In genomic region chr9:111100406-111100805, GRCm38 (mm10) we compare ENCODE assay signal across 30 mouse cellular contexts. TPM values are rescaled to one million over a fixed set of nuclear protein-coding genes. Genes with fewer than 3 reads are reported as not detected.
DNase-seq lines count a peak whose midpoint lies in the region; ATAC-seq and TF ChIP-seq lines count a peak whose summit lies in the region.
"Had no signal": no experiment of that assay in that cellular context is flagged by ENCODE, and none has a peak within 500 bp of the region (broad histone marks: within the 10 kb centered on the region; RNA-seq: fewer than 3 reads in every experiment).

No protein-coding gene starts in this region.

- intact Hi-C loops in gastrocnemius, adult 2 months (cut with DNase I) = no loop called here
- intact Hi-C loops in gastrocnemius, postnatal 36 days (cut with DNase I) = no loop called here

- peak; percentile 42 for DNase-seq in gastrocnemius, adult 2 months
- no peak for DNase-seq in gastrocnemius, postnatal 36 days
- DNase-seq in liver = no peak
- no peak for DNase-seq in stomach, postnatal 0 days (ENCODE audit: low spot score)
- no peak for DNase-seq in left cerebral cortex, adult 18-20 months (ENCODE audit: low spot score in 2 of 2)
- DNase-seq: adrenal gland, postnatal 10 days; cerebellum, adult 8-10 months; cerebellum, postnatal 25 days; gastrocnemius, postnatal 10 days; heart, adult 2 months; heart, postnatal 14 days; kidney, adult 8-10 months; kidney, postnatal 14 days; left cerebral cortex, postnatal 4 days; right cerebral cortex, postnatal 4 days; thymus, postnatal 4 days had no signal

- no peak overlapping the region for H3K27ac ChIP-seq in gastrocnemius, adult 2 months
- no peak overlapping the region for H3K27ac ChIP-seq in liver, embryonic 16.5 days (ENCODE audit: low read length)
- no peak overlapping the region for H3K27ac ChIP-seq in intestine, postnatal 0 days (ENCODE audit: low read depth, low read length)
- no peak overlapping the region for H3K27ac ChIP-seq in stomach, postnatal 0 days (replicated peaks)
- H3K27ac ChIP-seq: embryonic facial prominence, embryonic 13.5 days; heart, adult 2 months; hindbrain, embryonic 10.5 days; hindbrain, embryonic 15.5 days; liver, embryonic 14.5 days; lung, embryonic 15.5 days; midbrain, embryonic 12.5 days; neural tube, embryonic 13.5 days had no signal

- WGBS in liver, embryonic 16.5 days (ENCODE audit: insufficient replicate concordance) = 82% methylated on average over 3 of the region's 3 CpGs
- WGBS in intestine, postnatal 0 days = 93% methylated on average over 3 of the region's 3 CpGs
- 88% methylated on average over 3 of the region's 3 CpGs for WGBS in stomach, postnatal 0 days

- H3K4me1 ChIP-seq in liver, embryonic 16.5 days (ENCODE audit: control insufficient read depth, low read depth, low read length) = no peaks in the 10 kb centered on the region
- H3K4me1 ChIP-seq in intestine, postnatal 0 days (replicated peaks; ENCODE audit: control insufficient read depth, insufficient read depth, low read length) = no peaks in the 10 kb centered on the region
- H3K4me1 ChIP-seq in stomach, postnatal 0 days (replicated peaks; ENCODE audit: control insufficient read depth, insufficient read depth) = no peaks in the 10 kb centered on the region
- H3K4me1 ChIP-seq: hindbrain, embryonic 15.5 days; midbrain, embryonic 12.5 days; neural tube, embryonic 13.5 days had no signal

- no peaks in the 10 kb centered on the region for H3K36me3 ChIP-seq in liver, embryonic 16.5 days (ENCODE audit: control insufficient read depth, insufficient read depth)
- H3K36me3 ChIP-seq in intestine, postnatal 0 days (ENCODE audit: control insufficient read depth, insufficient read depth) = no peaks in the 10 kb centered on the region
- no peaks in the 10 kb centered on the region for H3K36me3 ChIP-seq in stomach, postnatal 0 days (ENCODE audit: control insufficient read depth, insufficient read depth, low read length)
- H3K36me3 ChIP-seq: embryonic facial prominence, embryonic 13.5 days; G1E; hindbrain, embryonic 10.5 days; hindbrain, embryonic 15.5 days; lung, embryonic 15.5 days; midbrain, embryonic 12.5 days; neural tube, embryonic 13.5 days had no signal

- no peak for TF ChIP-seq EP300 in stomach, postnatal 0 days (optimal IDR thresholded peaks at IDR 0.05)

- no peak overlapping the region for H3K4me3 ChIP-seq in gastrocnemius, adult 2 months
- H3K4me3 ChIP-seq in liver, embryonic 16.5 days (ENCODE audit: low read depth, low read length) = no peak overlapping the region
- H3K4me3 ChIP-seq in intestine, postnatal 0 days (ENCODE audit: low read depth, low read length) = no peak overlapping the region
- H3K4me3 ChIP-seq in stomach, postnatal 0 days (ENCODE audit: low read depth, low read length) = no peak overlapping the region
- H3K4me3 ChIP-seq: embryonic facial prominence, embryonic 13.5 days; erythroblast, embryonic 14.5 days; heart, adult 2 months; hindbrain, embryonic 10.5 days; hindbrain, embryonic 15.5 days; lung, embryonic 15.5 days; midbrain, embryonic 12.5 days; neural tube, embryonic 13.5 days had no signal

- no peak for TF ChIP-seq CTCF in gastrocnemius, adult 2 months (IDR thresholded peaks at IDR 0.05)
- TF ChIP-seq CTCF in intestine, postnatal 0 days (IDR thresholded peaks at IDR 0.05; ENCODE audit: low read depth) = no peak
- TF ChIP-seq CTCF in stomach, postnatal 0 days (IDR thresholded peaks at IDR 0.05; ENCODE audit: low read depth) = no peak

- no peak overlapping the region for H3K9ac ChIP-seq in liver, embryonic 16.5 days (ENCODE audit: low read depth, low read length)
- H3K9ac ChIP-seq in intestine, postnatal 0 days (ENCODE audit: low read depth, low read length) = no peak overlapping the region
- H3K9ac ChIP-seq in stomach, postnatal 0 days (ENCODE audit: low read length) = no peak overlapping the region
- H3K9ac ChIP-seq: embryonic facial prominence, embryonic 13.5 days; hindbrain, embryonic 15.5 days; liver, embryonic 14.5 days; lung, embryonic 15.5 days; midbrain, embryonic 12.5 days; neural tube, embryonic 13.5 days had no signal

- no peaks in the 10 kb centered on the region for H3K27me3 ChIP-seq in liver, embryonic 16.5 days (ENCODE audit: control insufficient read depth, insufficient read depth, low read depth, low read length)
- no peaks in the 10 kb centered on the region for H3K27me3 ChIP-seq in intestine, postnatal 0 days (replicated peaks; ENCODE audit: control insufficient read depth, insufficient read depth, low read length)
- H3K27me3 ChIP-seq in stomach, postnatal 0 days (ENCODE audit: control insufficient read depth, insufficient read depth, low read length) = no peaks in the 10 kb centered on the region
- H3K27me3 ChIP-seq: embryonic facial prominence, embryonic 13.5 days; hindbrain, embryonic 15.5 days; lung, embryonic 15.5 days; midbrain, embryonic 12.5 days; neural tube, embryonic 13.5 days; Patski had no signal

- no peak overlapping the region for H3K4me2 ChIP-seq in liver, embryonic 16.5 days (ENCODE audit: low read depth, low read length)
- H3K4me2 ChIP-seq in intestine, postnatal 0 days (replicated peaks; ENCODE audit: low read depth) = no peak overlapping the region
- no peak overlapping the region for H3K4me2 ChIP-seq in stomach, postnatal 0 days (replicated peaks; ENCODE audit: low read depth)
- H3K4me2 ChIP-seq: embryonic facial prominence, embryonic 13.5 days; hindbrain, embryonic 15.5 days; lung, embryonic 15.5 days; midbrain, embryonic 12.5 days; neural tube, embryonic 13.5 days had no signal

- H3K9me3 ChIP-seq in liver, embryonic 16.5 days (replicated peaks; ENCODE audit: control insufficient read depth, low read length) = no peaks in the 10 kb centered on the region
- H3K9me3 ChIP-seq in intestine, postnatal 0 days (ENCODE audit: control insufficient read depth) = no peaks in the 10 kb centered on the region
- H3K9me3 ChIP-seq in stomach, postnatal 0 days (ENCODE audit: control insufficient read depth, low read length) = no peaks in the 10 kb centered on the region
- H3K9me3 ChIP-seq: embryonic facial prominence, embryonic 13.5 days; G1E; hindbrain, embryonic 10.5 days; hindbrain, embryonic 15.5 days; lung, embryonic 15.5 days; midbrain, embryonic 12.5 days; neural tube, embryonic 13.5 days had no signal

- peak; percentile 51; the same call in 1 of the 2 replicates for ATAC-seq in liver, embryonic 16.5 days (ENCODE audit: low read depth)
- peak; percentile 70 for ATAC-seq in intestine, postnatal 0 days
- peak; percentile 63; the same call in 1 of the 2 replicates for ATAC-seq in stomach, postnatal 0 days (ENCODE audit: low FRiP score, low TSS enrichment)
- ATAC-seq: forebrain, embryonic 16.5 days; inflammation-experienced regulatory T-cells, adult 6 months; Patski had no signal

RNA-seq across cellular contexts. Expression of gene Lrrfip2, which starts 17.0 kb away (rescaled TPM):
- 10 to 100 TPM; 72.6 to 74.8 TPM for total RNA-seq in gastrocnemius, adult 2 months (2021)
- 10 to 100 TPM; 63.9 to 69.2 TPM for total RNA-seq in gastrocnemius, postnatal 36 days (2021)
- polyA plus RNA-seq in liver, embryonic 16.5 days (2015; fragmentation: Nextera tagmentation; extraction: Ambion mirVana) = 16.2 and 16.9 TPM in 2 replicates
- 45.1 and 46.1 TPM in 2 replicates for polyA plus RNA-seq in intestine, postnatal 0 days (2015; fragmentation: Nextera tagmentation; extraction: Ambion mirVana)
- polyA plus RNA-seq in stomach, postnatal 0 days (2015; fragmentation: Nextera tagmentation; extraction: Ambion mirVana) = 33.2 and 34.1 TPM in 2 replicates
- 10 to 100 TPM; 43.9 to 48.6 TPM for total RNA-seq in left cerebral cortex, adult 18-20 months (2021)

RNA-seq across cellular contexts. Expression of gene Ccrl2, which starts 43.1 kb away (rescaled TPM):
- total RNA-seq in gastrocnemius, adult 2 months (2021) = 1 to 10 TPM; 3.1 to 4.0 TPM
- 1 to 10 TPM; 3.2 to 6.8 TPM for total RNA-seq in gastrocnemius, postnatal 36 days (2021)
- 15.7 and 18.2 TPM in 2 replicates for polyA plus RNA-seq in liver, embryonic 16.5 days (2015; fragmentation: Nextera tagmentation; extraction: Ambion mirVana)
- 2.7 and 3.8 TPM in 2 replicates for polyA plus RNA-seq in intestine, postnatal 0 days (2015; fragmentation: Nextera tagmentation; extraction: Ambion mirVana)
- polyA plus RNA-seq in stomach, postnatal 0 days (2015; fragmentation: Nextera tagmentation; extraction: Ambion mirVana) = 1.8 and 2.0 TPM in 2 replicates
- 1 to 10 TPM in 1 of 2 experiments, under 1 TPM in 1; 0.82 to 1.2 TPM for total RNA-seq in left cerebral cortex, adult 18-20 months (2021)
